Mouse (Mus musculus) urinary bladder, adult 18-20 months (tissue): ENCODE results near the gene Lrrc7.

Source experiments
- DNase-seq, 2 experiments: peaks; one replicate each; pipeline ENCODE4 v3.0.0; 2022; ENCODE audit warnings: low spot score in 2 of 2, mixed read lengths in 2 of 2

Lrrc7 gene

GRCm38 (mm10) chr3:158561987-158562360 is at the start of gene Lrrc7:
TSS of gene Lrrc7 (minus strand) at chr3:158562221.
- no peak for DNase-seq

DNA sequence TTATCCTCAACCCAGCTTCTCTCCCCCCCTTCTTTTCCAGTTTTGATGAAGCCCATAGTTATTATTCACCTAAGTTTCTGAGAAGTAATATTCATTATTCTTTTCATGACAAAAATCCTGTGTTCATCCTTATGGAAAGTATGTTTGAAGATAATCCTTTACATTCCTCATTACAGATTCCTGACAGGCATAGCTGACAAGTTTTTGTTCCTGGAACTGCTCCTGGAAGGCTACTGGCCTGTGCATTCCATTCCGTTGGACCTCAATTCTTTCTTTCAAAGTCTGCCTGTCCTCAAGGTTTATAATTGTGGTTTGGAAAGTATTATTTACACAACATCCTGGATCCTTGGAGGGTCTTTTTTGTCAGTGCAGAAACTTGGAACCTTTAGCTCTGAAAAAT is 45.0 kb upstream of the Lrrc7 start:
- DNase-seq: no peak

- DNase-seq: no peak
Measured at GRCm38 (mm10) chr3:158605274-158605673, 43.3 kb upstream of the Lrrc7 start.

DNA sequence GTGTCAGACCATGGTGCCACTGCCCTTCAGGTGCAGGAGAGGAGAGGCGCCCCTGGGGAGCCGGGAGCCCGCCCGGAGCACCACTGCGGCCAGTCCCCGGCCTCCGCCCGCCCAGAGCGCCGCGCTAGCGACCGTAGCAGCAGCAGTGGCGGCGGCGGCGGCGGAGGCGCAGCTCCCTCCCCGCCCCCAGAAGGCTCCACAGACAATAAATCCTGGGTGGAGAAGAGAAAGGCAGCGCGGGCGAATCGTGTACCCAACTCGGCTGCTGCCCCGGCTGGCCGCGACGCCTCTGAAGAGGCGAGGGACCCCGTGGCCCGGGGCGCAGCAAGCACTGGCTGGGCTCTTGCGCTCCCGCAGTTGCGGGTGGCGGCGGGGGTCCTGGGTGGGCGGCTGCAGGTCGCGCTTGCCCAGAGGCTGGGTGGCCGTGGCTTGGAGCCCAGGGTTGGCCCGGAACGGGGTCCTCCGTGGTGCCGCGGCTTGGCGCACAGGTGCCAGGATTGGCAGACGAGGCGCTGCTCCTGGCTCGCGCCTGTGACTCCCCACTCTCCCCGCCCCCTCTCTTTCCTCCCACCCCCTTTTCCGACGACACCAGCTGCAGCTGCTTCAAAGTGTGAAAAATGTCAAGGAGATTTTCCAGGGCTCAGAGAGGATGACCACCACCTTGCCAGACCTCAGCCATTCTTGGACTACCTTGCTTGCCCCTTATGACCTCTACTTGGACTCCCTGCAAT is 600 bp downstream of the Lrrc7 start:
- no peak for DNase-seq

DNA sequence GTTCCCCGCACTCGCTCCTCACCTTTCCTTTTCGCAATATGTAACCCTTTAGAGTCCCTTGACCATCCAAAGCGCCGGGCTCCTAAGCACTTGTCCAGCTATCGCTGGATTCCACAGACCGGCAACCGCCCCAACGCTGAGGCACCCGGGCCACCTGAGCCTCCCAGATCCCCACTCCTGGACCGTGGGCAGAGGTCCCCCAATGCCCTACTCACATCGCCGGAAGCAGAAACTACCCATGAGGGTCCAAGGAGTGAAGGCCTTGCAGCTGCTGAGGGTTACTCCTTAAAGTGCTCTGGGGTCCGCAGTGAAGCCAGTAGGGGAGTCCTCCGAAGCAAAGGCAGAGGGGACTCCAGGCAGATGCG is 1.1 kb downstream of the Lrrc7 start:
- DNase-seq: no peak

- no peak for DNase-seq
Measured at GRCm38 (mm10) chr3:158559691-158560650, 2.0 kb downstream of the Lrrc7 start.

GRCm38 (mm10) chr3:158559131-158559658 is 2.8 kb downstream of the Lrrc7 start:
- no peak for DNase-seq

DNA sequence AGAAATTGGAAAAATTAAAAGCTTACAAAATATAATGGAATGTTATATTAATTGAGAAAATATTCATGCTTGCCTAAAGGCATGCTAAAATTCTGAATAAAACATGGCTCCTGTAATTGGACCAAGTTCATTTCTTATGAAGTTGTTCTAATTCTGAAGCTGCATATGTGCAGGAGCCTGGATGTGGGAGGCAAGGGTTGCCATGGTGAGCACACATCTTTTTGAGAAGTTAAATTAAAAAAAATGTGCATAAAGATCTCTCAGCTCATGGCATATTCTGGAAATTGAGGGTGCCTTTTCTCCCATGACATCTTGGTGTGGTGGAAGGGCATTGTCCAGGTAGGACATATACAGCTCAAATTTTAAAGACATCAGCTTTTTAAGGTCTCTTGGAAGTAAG is 3.4 kb downstream of the Lrrc7 start:
- DNase-seq: no peak

DNA sequence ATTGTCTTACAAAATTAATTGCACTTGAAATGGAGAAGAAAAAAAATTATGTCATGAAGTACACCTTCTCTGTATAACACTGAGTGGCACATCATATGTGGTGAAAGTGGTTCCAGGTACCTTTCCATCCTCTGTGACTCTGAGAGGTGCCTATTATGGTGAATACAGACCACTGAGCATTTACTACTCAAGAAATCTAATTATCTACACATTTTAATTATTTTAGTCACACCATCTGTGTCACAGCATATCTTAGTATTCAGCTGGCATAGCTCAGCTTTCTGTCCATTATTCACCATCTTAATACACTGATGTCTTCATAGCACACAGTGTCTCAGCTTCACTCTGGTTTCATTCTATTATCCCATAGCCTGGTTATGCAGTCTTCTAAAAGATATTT is 7.7 kb downstream of the Lrrc7 start:
- DNase-seq: no peak

DNA sequence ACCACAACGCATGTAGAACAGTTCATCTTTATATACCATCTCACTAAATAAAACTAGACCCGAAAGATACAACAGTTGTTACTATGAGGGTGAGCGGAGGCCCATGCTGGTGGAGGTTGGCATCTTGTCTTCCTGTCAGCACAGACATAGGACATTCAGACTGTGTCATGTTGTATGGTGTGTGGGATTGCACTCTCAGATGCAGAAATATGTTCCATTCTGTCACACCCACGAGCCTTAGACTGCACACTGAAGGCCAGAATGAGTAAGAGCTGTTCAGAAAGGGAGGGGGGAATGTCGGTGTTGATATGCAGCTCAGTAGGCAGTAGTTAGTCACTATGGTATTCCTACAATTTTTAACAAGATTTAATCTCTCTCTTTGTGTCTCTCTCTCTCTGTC is 9.9 kb downstream of the Lrrc7 start:
- no peak for DNase-seq

DNA sequence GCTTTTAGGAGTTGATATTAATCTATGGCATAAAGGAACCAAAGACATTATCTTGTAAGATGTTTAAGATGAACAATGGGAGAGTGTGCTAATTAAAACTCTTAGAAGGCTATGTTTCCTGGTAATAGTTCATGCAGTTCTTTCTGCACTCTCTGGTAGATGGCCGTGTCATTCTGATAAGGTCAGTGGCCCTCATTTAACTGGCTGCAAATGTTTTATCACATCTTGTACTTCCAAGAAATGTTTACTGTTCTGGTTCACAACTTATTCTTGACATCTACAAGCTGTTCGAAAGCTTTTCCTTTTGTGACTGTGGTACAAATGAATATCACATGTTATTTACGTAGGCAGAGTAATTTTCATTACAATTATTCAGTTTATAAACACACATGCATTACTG is 18.5 kb downstream of the Lrrc7 start:
- DNase-seq: no peak

- DNase-seq: no peak
Measured at GRCm38 (mm10) chr3:158532859-158533258, 29.2 kb downstream of the Lrrc7 start.

DNA sequence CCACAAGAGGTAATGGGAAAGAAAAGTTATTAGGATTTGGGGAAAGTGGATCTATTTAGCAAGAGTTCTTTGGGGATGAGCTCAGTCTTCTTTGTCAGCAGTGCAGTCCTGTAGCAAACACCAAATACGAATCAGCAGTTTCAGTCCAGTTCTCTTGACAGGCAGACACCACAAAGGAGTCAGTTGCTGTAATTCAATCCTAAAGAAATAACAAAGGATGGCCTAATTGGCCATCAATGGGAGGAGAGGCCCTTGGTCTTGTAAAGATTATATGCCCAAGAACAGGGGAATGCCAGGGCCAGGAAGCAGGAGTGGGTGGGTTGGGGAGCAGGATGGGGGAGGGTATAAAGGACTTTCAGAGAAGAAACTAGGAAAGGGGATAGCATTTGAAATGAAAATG is 33.5 kb downstream of the Lrrc7 start:
- no peak for DNase-seq

DNA sequence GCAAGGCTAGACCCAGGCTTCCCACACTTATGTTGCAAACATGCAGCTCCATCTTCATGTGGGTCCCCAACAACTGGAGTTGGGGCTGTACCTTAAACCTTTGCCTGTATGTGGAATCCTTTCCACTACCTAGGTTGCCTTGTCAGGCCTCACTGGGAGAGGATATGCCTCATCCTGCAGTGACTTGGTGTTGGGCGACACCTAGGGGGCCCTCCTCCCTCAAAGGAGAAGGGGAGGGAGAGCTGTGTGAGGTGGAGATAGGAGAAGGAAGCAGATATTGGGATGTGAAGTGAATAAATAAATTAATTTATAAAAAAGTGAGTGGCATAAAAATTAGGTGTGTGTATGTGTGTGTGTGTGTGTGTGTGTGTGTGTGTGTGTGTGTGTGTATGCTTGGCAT is 68.3 kb downstream of the Lrrc7 start:
- no peak for DNase-seq

DNA sequence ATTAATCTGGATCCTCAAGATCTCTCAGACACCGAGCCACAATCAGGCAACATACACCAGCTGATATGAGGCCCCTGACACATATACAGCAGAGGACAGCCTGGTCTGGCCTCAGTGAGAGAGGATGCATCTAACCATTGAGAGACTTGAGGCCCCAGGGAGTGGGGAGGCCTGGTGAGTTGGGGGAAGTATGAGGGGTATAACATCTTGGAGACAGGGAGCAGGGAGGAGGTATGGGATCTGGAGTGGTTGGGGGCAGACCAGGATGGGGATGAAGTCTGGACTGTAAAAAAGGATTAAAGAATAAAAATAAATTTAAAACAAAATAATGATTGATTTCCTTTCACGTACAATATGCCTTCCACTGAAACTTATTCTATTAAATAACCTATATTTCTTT is 82.3 kb downstream of the Lrrc7 start:
- no peak for DNase-seq

DNA sequence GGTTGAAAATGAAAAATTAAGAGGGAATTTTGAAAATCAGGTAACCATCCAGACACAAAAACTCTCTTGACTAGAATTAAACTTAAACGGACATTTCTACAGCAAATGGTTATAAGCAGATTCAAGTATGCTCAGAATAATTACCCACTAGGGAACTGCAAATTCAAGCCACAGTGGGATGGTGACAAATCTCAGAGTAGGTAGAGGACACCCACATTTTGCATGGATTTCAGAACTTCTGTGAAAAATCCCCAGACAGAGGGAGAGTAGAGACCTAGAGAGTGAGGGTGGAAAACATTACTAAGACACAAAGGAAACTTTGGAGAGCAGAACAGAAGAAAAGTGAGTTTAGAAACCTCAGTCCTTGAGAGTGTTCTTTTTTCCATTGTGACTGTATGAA is 161.4 kb downstream of the Lrrc7 start:
- no peak for DNase-seq

GRCm38 (mm10) chr3:158391534-158391933 is 170.5 kb downstream of the Lrrc7 start:
- no peak for DNase-seq

DNA sequence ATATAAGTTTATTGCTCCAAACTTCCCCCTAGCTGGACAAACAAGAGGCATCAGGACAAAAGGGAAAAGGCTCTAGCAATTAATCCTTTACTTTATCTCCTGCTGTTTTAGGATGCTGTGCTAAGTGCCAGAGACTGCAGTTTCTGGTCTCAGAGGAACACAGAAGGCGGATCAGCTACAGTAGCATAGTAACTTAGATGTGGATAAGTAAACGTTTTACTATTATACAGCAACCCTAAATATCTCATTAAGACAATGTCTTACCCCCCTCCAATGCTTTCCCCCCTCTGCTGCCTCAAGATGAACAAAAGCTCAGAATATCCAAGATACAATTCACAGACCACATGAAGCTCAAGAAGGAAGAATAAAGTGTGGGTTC is 174.0 kb downstream of the Lrrc7 start:
- DNase-seq: no peak

DNA sequence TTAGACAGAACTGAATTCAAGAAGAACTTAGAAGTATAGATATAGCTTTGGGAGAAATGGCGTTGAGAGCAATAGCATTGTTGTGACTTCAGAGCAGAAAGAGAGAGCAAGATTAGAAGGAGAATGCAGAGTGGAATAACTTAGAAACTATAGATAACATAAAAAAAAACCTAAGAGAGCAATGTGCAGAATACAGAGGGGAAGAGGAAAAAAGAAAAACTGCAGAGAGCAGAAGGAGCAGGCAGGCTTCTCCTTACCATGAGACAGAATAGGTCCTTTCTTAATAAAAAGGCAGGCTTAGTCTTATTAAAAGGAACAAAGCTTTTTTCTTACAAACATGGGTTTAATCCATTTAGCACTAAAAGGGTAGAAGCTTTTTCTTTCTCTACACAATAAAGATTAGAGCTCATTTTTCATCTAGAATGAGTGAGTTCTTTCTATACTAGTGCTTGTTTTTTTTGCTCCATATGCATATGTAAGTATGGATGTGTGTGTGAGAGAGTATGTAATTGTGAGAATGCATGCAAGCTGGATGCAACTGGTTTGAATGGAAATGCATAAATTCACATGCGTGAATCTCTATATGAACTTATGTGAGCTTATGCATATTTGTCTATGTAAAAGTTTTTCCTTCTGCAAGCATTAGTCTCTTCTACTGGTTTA is 174.5 kb downstream of the Lrrc7 start:
- no peak for DNase-seq

DNA sequence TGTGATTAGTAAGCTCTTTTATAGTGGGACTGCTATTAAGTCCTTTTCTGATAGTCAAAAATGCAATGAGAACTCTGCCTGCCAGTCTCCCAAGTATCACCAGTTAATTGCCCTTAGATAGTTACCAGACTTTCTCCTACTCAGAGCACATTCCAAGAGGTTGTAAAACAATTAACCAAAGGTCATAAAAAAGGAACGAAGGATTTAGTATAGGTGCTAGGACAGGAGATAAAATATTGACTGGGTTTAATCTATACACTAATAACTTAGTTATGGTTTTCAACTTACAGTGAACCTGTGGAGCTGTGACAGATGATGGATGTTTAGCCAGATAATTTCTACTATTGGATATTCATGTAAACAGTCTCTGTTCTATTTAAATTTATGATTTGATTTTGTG is 175.2 kb downstream of the Lrrc7 start:
- DNase-seq: no peak

GRCm38 (mm10) chr3:158375885-158376284 is 186.1 kb downstream of the Lrrc7 start:
- no peak for DNase-seq

- no peak for DNase-seq
Measured at GRCm38 (mm10) chr3:158369169-158369568, 192.9 kb downstream of the Lrrc7 start.
